Mouse (Mus musculus) myocyte (in vitro differentiated cells): ENCODE measurements around the gene Pmel. TPM values are rescaled to one million over a fixed set of nuclear protein-coding genes. Genes with fewer than 3 reads are reported as not detected.

ENCODE experiments used
- H3K27me3 ChIP-seq: one replicate; pipeline ENCODE4 v1.6.1; 2011; ENCODE audit not compliant: control insufficient read depth, insufficient read depth, insufficient read length
- H3K36me3 ChIP-seq: one replicate; pipeline ENCODE4 v1.6.1; 2011; ENCODE audit not compliant: control insufficient read depth, insufficient read depth
- H3K4me2 ChIP-seq: one replicate; pipeline ENCODE4 v1.6.1; 2011; ENCODE audit warnings: low read depth, control low read depth
- H3K4me3 ChIP-seq: one replicate; pipeline ENCODE4 v1.5.1; 2011; ENCODE audit warnings: mild to moderate bottlenecking, control low read depth, moderate library complexity
- H3K79me2 ChIP-seq: one replicate; pipeline ENCODE4 v1.6.1; 2011; ENCODE audit not compliant: control insufficient read depth, insufficient read depth
- H3ac ChIP-seq: one replicate; pipeline ENCODE4 v1.6.1; 2011; ENCODE audit not compliant: control insufficient read depth, insufficient read length
- CEBPB ChIP-seq: IDR thresholded peaks from 2 replicates; pipeline ENCODE4 v1.6.1; 2011; ENCODE audit warnings: mild to moderate bottlenecking, moderate library complexity; ENCODE audit not compliant: poor library complexity, insufficient read depth, severe bottlenecking
- E2F4 ChIP-seq: IDR thresholded peaks from one replicate; pipeline ENCODE4 v1.6.1; 2011; ENCODE audit warnings: mild to moderate bottlenecking, control low read depth, moderate library complexity; ENCODE audit not compliant: insufficient read depth
- MAX ChIP-seq: IDR thresholded peaks from one replicate; pipeline ENCODE4 v1.6.1; 2011; ENCODE audit warnings: low read depth, mild to moderate bottlenecking, control low read depth
- MYOD1 ChIP-seq, 3 experiments: IDR thresholded peaks; one replicate each; pipeline ENCODE4 v1.6.1; 2011; ENCODE audit warnings: control low read depth in 2 of 3, low read depth in 2 of 3, mild to moderate bottlenecking in 2 of 3, moderate library complexity in 1 of 3; ENCODE audit not compliant: insufficient read length in 2 of 3, control insufficient read depth in 1 of 3
- MYOG ChIP-seq, 3 experiments: IDR thresholded peaks; one replicate each; pipeline ENCODE4 v1.6.1; 2011; ENCODE audit warnings: control low read depth in 2 of 3, low read depth in 2 of 3, mild to moderate bottlenecking in 2 of 3; ENCODE audit not compliant: insufficient read length in 2 of 3, control insufficient read depth in 1 of 3, insufficient read depth in 1 of 3
- POLR2A ChIP-seq: IDR thresholded peaks from one replicate; pipeline ENCODE4 v1.6.1; 2011; ENCODE audit warnings: low read depth, mild to moderate bottlenecking, control low read depth, moderate library complexity; ENCODE audit not compliant: insufficient read length
- POLR2AphosphoS2 ChIP-seq: IDR thresholded peaks from one replicate; pipeline ENCODE4 v1.6.1; 2011; ENCODE audit warnings: low read depth, control low read depth; ENCODE audit not compliant: insufficient read length
- REST ChIP-seq: IDR thresholded peaks from one replicate; pipeline ENCODE4 v1.6.1; 2011; ENCODE audit warnings: mild to moderate bottlenecking, control low read depth, moderate library complexity; ENCODE audit not compliant: insufficient read depth, insufficient read length
- SRF ChIP-seq: IDR thresholded peaks from one replicate; pipeline ENCODE4 v1.6.1; 2011; ENCODE audit warnings: low read depth; ENCODE audit not compliant: control insufficient read depth, insufficient read length
- TCF12 ChIP-seq: IDR thresholded peaks from one replicate; pipeline ENCODE4 v1.6.1; 2011; ENCODE audit warnings: mild to moderate bottlenecking, control low read depth; ENCODE audit not compliant: poor library complexity, insufficient read depth, severe bottlenecking
- TCF3 ChIP-seq: IDR thresholded peaks from one replicate; pipeline ENCODE4 v1.6.1; 2011; ENCODE audit warnings: low read depth, control low read depth; ENCODE audit not compliant: insufficient read length
- USF1 ChIP-seq: IDR thresholded peaks from one replicate; pipeline ENCODE4 v1.6.1; 2011; ENCODE audit warnings: low read depth, mild to moderate bottlenecking, control low read depth, moderate library complexity
- polyA plus RNA-seq: library from polyadenylated mRNA; unstranded; fragments of >200 nt; fragmentation: generic; extraction: Trizol; gene quantifications from one replicate; pipeline ENCODE4 v1.2.1, GENCODE M21; 2012; ENCODE audit warnings: missing spikeins

The Pmel gene
- polyA plus RNA-seq, 1 experiment: 0.17 TPM

DNA sequence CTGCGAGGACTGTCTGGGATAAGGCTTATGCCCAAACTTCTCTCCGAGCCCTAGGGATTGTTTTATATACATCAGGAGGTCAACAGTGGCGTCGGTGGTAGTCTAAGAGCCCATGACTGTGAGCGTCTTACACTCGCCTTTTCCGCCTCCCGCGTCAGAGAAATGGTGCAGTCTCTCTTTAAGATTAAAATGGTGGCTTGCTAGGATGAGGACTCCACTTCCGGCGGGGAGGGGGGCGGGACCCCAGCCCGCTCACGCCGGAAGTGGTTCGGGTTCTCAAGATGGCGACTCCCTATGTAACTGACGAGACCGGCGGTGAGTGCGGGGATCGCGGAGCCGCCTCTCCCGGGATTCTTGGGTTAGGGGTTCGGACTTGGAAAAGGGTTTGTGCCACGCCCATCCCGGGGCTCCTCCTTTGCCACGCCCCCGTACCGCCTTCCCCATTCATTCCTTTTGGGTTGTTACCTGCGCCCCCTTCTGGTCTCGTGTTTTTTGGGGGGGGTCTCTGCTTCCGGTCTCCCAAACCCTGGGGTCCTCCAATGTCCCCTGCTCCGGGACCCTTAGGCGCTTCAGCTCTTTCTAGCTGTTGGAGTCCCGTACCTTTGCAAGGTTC lies 44.4 kb downstream of the Pmel start:
- Histone ChIP-seq H3K79me2 (peaks cover 49% of the 10 kb centered on the region), H3K4me2 (peak overlapping the region; percentile 82), H3K4me3 (peak overlapping the region; percentile 94), H3K36me3 (no peaks in the 10 kb centered on the region), H3ac (peak overlapping the region; percentile 22), H3K27me3 (no peaks in the 10 kb centered on the region)
- peak; percentile 35 for TF ChIP-seq POLR2A
- peak; percentile 20 for TF ChIP-seq POLR2AphosphoS2
- no peak for TF ChIP-seq MYOG (IDR thresholded peaks at IDR 0.05; ENCODE audit: control insufficient read depth in 1 of 3, insufficient read depth in 1 of 3, insufficient read length in 2 of 3, low read depth in 2 of 3)
- TF ChIP-seq REST: no peak
- TF ChIP-seq TCF12: no peak
- TF ChIP-seq MAX: no peak
- no peak for TF ChIP-seq MYOD1 (IDR thresholded peaks at IDR 0.05; ENCODE audit: control insufficient read depth in 1 of 3, insufficient read length in 2 of 3, low read depth in 2 of 3)
- no peak for TF ChIP-seq SRF
- TF ChIP-seq E2F4: no peak
- no peak for TF ChIP-seq TCF3
- no peak for TF ChIP-seq CEBPB
- no peak for TF ChIP-seq USF1

Other genes starting within 250 kb of the Pmel start
- gene Smarcc2, start 244.9 kb upstream of the Pmel start, polyA plus RNA-seq: 52.5 TPM
- 2,234 TPM for gene Myl6, start 210.1 kb upstream of the Pmel start, polyA plus RNA-seq
- 734 TPM for gene Myl6b, start 205.5 kb upstream of the Pmel start, polyA plus RNA-seq
- 166 TPM for gene Esyt1, start 178.3 kb upstream of the Pmel start, polyA plus RNA-seq
- gene Zc3h10, start 156.4 kb upstream of the Pmel start, polyA plus RNA-seq: 13.8 TPM
- 12,553 TPM for gene Rpl41, start 154.9 kb upstream of the Pmel start, polyA plus RNA-seq
- gene Pa2g4, start 138.2 kb upstream of the Pmel start, polyA plus RNA-seq: 127 TPM
- 23.3 TPM for gene Erbb3, start 114.5 kb upstream of the Pmel start, polyA plus RNA-seq
- 1,658 TPM for gene Rps26, start 77.4 kb upstream of the Pmel start, polyA plus RNA-seq
- 0.04 TPM for gene Ikzf4, start 58.2 kb upstream of the Pmel start, polyA plus RNA-seq
- 23.3 TPM for gene Suox, start 30.1 kb upstream of the Pmel start, polyA plus RNA-seq
- gene Rab5b, start 7.9 kb upstream of the Pmel start, polyA plus RNA-seq: 76.3 TPM
- 39.9 TPM for gene Cdk2, start 836 bp downstream of the Pmel start, polyA plus RNA-seq
- gene Dgka, start 40.7 kb downstream of the Pmel start, polyA plus RNA-seq: 13.2 TPM
- 32.6 TPM for gene Pym1, start 43.7 kb downstream of the Pmel start, polyA plus RNA-seq
- 12.1 TPM for gene Mmp19, start 86.7 kb downstream of the Pmel start, polyA plus RNA-seq
- 39.0 TPM for gene Dnajc14, start 99.9 kb downstream of the Pmel start, polyA plus RNA-seq
- 18.7 TPM for gene Tmem198b, start 100.2 kb downstream of the Pmel start, polyA plus RNA-seq
- 40.8 TPM for gene Sarnp, start 113.1 kb downstream of the Pmel start, polyA plus RNA-seq
- gene Ormdl2, start 117.5 kb downstream of the Pmel start, polyA plus RNA-seq: 19.2 TPM
- 17.9 TPM for gene Gdf11, start 187.5 kb downstream of the Pmel start, polyA plus RNA-seq
- 2,403 TPM for gene Cd63, start 196.8 kb downstream of the Pmel start, polyA plus RNA-seq
- 63.3 TPM for gene Rdh5, start 218.7 kb downstream of the Pmel start, polyA plus RNA-seq
- gene Bloc1s1, start 219.8 kb downstream of the Pmel start, polyA plus RNA-seq: 238 TPM
- 635 TPM for gene Itga7, start 229.6 kb downstream of the Pmel start, polyA plus RNA-seq